Mouse (Mus musculus) layer of hippocampus, adult 2 months (tissue): Measurements from ENCODE around the gene Bbs7. TPM values are rescaled to one million over a fixed set of nuclear protein-coding genes. Genes with fewer than 3 reads are reported as not detected.
"Not testable (repeated sequence)": the region's sequence is repeated elsewhere in the genome, so short reads cannot be mapped to it uniquely, and the experiment has no call there.

Source experiments
- DNase-seq, 2 experiments: peaks; one replicate each; pipeline ENCODE4 v3.0.0; 2022; ENCODE audit warnings: low spot score in 2 of 2
- H3K27ac ChIP-seq: fragments of 200-600 bp; 2 replicates; pipeline ENCODE4 v1.8.1; 2022
- H3K4me3 ChIP-seq: fragments of 200-600 bp; 2 replicates; pipeline ENCODE4 v1.8.1; 2022; ENCODE audit warnings: mild to moderate bottlenecking
- CTCF ChIP-seq: fragments of 200-600 bp; conservative IDR thresholded peaks from 2 replicates; pipeline ENCODE4 v1.8.1; 2022; ENCODE audit warnings: antibody characterized with exemption, mild to moderate bottlenecking, moderate library complexity
- long read RNA-seq, 2 experiments: library from polyadenylated mRNA; stranded (forward); transcript quantifications; one replicate each; pipeline ENCODE4 v2.0.0; 2021; ENCODE audit warnings: borderline mapping rate in 2 of 2
- total RNA-seq, 2 experiments: library from RNA; stranded (reverse); gene quantifications; 2 replicates each; pipeline ENCODE4 v1.2.3; 2021

Bbs7 gene
- total RNA-seq = 10 to 100 TPM; 17.4 to 17.7 TPM
- long read RNA-seq, experiment 1, transcript Bbs7-203 (19 exons, 2,687 nt) = major isoform, 10 of 12 reads
- long read RNA-seq, experiment 1, partial matches to known transcripts = 0 of 12 reads
- long read RNA-seq, experiment 1, other reads (novel, unspliced or antisense) = 2 of 12 reads
- long read RNA-seq, experiment 2, transcript Bbs7-203 (19 exons, 2,687 nt) = major isoform, 17 of 23 reads
- long read RNA-seq, experiment 2, partial matches to known transcripts = 2 of 23 reads
- long read RNA-seq, experiment 2, other reads (novel, unspliced or antisense) = 4 of 23 reads

DNA sequence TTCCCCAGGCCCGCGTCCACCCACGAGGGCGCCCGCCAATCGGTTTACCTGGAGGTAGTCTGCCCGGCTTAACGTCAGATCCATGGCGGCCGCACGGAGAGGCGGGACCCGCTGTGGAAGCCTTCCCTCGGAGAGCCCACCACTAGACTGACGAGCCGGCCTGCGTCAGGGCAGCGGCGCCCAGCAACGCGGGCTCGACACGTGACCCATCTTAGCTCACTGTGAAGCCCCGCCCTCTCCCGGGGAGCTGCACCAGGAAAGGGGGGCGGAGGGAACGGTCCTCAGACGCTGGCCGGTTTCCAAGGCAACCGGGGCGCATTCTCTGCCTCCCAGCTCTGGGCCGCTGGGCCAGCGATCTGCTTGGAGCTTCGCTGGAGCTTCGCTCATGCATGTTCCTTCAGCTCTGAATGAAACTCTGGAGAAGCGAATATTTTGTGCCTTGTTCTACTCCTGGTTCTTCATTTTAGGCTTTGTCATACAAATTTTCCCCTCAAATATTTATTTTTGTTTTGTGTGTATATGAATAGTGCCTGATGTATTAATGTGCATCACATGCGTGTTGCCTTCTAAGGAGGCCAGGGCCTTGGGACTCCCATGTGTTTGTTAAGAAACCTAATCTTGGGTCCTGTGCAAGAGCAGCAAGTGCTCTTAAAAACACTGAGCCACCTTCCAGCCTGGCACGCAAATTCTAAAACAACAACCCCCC is at the start of gene Bbs7:
Gene Bbs7, minus strand, starts transcription at position 276 of the 706 bp plus-strand sequence.
- Histone ChIP-seq H3K27ac (peak within 1 kb of the TSS; percentile 87), H3K4me3 (peak within 1 kb of the TSS; percentile 83)
- DNase-seq = peak; percentile 94 to 96
- 0 out of 2 replicates have a peak, but pooled peaks have one; percentile 8 for TF ChIP-seq CTCF

DNA sequence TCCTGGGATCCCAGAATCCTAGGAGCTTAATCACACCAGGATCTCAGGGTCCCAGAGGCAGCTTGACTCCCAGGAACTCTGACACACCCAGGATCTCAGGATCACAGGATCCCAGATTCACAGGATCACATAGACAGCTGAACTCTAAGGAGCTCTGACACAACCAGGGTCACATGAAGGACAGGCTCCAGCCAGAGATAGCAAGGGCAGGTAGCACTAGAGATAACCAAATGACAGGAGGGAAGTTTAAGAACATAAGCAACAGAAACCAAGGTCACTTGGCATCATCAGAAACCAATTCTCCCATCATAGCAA is 31.9 kb upstream of the Bbs7 start:
- DNase-seq, H3K4me3 ChIP-seq, H3K27ac ChIP-seq: not testable (repeated sequence)

DNA sequence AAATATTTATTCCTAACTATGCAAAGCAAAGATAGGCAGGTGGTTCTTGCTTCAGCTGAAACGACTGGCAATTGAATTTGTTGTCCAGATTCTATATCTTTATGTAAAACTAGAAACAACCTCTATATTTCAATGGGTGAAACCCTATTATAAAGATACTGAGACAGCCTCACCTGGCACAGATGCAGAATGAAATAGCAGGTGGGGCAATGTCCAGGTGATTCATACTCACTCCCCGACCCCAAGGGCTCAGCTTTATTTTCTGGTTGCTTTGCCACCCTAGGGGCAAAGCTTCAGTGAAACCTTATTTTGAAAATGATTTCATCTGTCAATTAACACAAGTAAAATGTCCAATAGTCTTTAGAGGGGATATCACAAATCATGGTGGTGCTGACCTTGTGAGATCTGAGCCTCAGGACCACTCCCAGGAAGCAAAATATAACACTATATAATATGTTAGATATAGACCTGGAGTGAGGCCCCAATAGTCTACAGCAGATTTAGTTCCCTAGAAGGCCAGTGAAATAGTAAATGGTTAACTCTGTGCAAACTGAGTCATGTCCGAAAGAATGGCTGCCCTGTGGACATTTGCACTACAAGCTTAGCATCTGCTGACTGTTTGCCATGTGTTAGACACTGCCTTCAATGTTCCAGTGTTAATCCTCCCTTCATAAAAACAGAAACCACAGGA is 31.4 kb upstream of the Bbs7 start:
- DNase-seq = no peak
- Histone ChIP-seq H3K4me3 (no peak overlapping the region), H3K27ac (no peak overlapping the region)
- no peak for TF ChIP-seq CTCF

DNA sequence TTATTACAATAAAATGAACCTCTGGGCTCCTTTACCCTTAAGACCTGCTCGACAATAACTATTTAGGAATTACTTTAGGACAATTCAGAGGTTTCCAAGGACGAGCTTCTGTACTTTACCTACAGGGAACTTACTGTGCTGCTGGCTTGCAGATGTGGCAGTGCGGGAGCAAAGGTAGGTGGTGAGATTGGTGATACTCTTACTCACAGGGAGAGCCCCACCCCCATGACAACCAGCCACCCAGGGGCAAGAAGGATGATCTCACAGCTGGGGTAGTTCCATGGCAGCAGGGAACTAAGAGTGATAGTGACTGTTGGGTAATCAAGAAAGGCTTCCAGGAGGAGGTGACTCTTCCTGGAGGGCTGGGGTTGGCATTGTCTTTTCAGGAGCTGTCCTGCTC is 30.1 kb upstream of the Bbs7 start:
- DNase-seq = no peak
- TF ChIP-seq CTCF = no peak
- H3K27ac ChIP-seq = no peak overlapping the region

DNA sequence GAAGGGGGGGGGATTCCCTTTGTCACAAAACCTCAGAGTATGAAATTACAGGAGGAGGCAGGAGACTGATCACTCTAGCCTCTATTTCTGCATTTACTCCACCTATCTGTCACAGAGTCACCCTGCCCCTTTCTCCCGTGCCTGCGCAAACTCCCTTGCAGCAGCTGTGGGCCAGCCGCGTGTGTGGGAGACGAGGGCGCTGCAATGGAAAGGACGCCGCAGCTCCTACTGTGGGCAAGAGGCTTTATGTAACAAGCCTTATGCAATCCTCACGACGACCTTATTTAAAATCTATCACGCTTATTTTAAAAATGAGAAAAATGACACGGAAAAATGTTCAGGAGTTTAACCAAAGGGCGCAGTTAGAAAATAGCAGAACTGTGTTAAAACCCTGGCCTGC is 29.5 kb upstream of the Bbs7 start:
- peak; percentile 8 to 14 for DNase-seq
- Histone ChIP-seq H3K27ac (no peak overlapping the region), H3K4me3 (no peak overlapping the region)
- no peak for TF ChIP-seq CTCF

More for the DNA sequence above, 30.1 kb upstream of the Bbs7 start:
- H3K4me3 ChIP-seq = no peak overlapping the region

DNA sequence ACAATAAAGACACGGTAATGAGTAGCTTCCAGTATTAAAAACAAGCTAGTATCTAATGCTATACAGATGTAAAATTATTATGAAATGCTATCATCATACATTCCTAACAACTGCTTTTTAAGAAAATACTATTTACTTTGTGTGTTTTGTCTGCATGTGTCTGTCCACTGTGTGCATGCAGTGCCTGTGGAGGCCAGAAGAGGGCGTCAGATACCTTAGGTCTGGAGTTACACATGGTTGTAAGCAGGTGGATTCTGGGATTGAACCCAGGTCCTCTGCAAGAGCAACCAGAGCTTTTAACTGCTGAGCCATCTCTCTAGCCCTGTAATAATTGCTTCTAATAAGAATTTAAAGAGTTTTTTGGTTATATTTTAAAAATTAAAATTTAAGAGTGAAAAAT is 27.5 kb upstream of the Bbs7 start:
- no peak overlapping the region for H3K27ac ChIP-seq
- TF ChIP-seq CTCF = peak; percentile 64
- DNase-seq = no peak
- H3K4me3 ChIP-seq = no peak overlapping the region

DNA sequence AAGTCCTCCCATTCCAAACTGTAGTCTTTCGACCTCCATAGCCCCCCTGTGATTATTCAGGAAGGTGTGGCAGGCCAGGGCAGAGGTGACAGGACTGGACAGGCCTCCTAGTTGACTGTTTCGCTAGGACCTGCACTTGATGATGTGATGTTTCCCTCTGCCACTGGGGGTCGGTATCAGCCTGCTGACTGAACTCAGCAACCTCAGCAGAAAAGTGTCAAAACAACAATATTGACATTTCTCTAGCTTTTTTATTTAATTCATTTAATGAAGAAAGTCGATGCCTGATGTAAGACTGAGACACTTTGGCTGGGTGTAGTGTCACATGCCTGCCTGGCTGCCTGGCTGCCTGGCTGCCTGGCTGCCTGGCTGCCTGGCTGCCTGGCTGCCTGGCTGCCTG is 22.2 kb upstream of the Bbs7 start:
- TF ChIP-seq CTCF = peak; percentile 91
- Histone ChIP-seq H3K27ac (no peak overlapping the region), H3K4me3 (no peak overlapping the region)
- DNase-seq = peak; percentile 38 to 65

DNA sequence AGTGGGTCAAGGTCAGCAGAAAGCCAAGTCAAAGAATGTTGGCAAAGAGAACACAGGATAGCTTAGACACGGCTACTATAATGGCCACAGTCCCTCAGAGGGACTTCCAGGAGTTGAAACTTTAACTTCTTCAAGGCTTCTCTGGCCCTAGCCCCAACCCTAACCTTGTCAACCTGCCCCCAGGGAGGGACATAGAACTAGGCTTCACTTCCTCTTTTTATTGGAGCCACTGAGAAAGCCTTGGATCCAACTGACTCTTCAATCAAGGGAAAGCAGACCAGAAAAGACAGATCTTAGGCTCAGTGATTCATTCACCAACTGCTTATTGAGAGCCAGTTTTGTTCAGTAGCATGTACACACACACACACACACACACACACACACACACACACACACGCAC is 13.5 kb upstream of the Bbs7 start:
- TF ChIP-seq CTCF = no peak
- H3K27ac ChIP-seq = no peak overlapping the region
- no peak for DNase-seq
- no peak overlapping the region for H3K4me3 ChIP-seq

DNA sequence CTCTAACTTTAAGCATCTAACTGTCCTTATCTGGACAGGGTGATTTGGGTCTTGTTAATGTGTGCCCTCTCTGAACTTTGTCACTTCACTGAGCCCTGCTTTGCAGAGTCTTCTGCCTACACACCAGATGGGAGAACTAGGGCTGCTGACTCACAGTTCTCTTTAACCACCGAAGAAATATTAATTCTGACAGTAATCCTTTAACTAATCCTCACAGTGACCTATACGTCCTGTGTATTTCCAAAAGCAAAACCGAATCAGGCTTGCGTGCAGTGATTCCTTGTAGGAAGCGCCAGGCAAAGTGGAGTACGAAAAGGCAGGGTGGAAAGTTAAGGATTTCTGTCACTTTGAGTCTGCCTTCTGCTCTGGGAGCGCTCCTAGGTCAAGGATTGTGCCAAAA is 4.9 kb upstream of the Bbs7 start:
- no peak for DNase-seq
- Histone ChIP-seq H3K27ac (no peak overlapping the region), H3K4me3 (no peak overlapping the region)
- TF ChIP-seq CTCF = no peak

DNA sequence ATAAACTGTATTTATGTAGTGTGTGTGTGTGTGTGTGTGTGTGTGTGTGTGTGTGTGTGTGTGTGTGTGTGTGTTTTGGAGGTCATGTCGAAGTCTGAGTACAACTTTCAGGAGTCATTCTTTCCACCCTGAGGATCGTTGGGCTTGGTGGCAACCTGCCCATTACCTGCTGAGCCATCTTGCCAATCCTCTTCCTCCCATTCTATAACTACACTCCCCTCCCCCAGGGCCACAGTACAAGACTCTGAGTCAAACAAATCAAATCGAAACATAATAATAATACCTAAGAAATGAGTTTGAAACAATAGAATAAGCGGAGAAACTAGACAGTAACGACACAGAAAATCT is 605 bp upstream of the Bbs7 start:
- no peak overlapping the region for H3K27ac ChIP-seq
- no peak overlapping the region; the same call in 1 of the 2 replicates for H3K4me3 ChIP-seq
- DNase-seq = no peak
- no peak for TF ChIP-seq CTCF

DNA sequence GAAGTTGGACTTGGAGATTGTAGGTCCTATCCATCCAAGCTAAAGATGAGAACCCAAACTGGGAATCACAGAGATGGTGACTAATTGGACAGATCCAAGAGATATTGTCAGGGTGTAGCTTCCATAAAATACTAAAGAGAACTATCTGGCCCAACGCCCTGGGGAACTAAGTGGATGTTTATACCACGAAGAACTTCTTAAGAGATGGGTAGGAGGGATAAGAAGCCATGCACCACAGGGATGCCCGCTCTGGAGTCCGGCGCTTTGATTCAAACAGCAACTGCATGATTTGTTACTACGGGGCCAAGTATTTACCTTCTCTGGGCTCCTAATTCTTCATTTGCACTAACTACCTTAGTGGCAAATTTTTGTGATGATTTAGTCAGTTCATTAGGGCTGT is 590 bp downstream of the Bbs7 start:
- no peak for DNase-seq
- TF ChIP-seq CTCF = no peak
- Histone ChIP-seq H3K27ac (peak overlapping the region; percentile 87), H3K4me3 (peak overlapping the region; percentile 83)

DNA sequence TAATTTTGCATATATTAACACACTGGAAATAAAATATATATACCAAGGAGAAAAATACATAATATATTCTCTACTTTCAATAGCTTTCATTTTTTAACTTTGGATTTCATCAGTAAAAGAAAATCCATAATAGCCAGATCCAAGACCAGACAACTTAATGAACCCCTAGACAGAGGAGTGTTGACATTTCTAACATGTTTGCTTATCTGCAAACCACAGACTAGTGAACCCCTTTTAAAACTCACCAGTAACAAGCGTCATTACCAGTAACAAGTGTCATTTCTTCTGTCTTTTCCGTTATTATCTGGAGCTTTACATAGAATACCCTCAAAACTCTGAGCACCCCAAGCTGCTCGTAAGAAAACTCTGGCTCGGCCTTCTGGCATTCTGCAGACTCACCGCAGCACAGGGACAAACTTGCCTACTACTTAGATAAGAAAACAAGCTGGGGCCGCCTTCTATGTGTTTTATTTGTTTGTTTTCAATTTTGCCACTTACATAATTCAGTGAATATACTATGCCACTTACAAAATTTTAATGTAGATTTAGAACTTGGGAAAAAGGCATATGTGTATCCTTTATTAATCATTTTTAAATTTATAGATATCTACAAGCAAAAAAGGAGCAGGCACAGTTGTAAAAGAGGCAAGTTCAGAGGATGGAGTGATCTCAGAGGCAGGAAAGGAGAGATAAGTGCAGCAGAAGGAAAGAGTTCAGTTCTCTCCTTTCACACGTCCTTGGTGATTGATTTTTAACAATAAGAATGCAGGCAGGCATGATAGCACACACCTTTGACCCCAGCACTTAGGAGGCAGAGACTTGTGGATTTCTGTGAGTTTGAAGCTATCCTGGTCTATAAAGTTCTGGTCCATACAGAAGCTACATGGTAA is 7.1 kb downstream of the Bbs7 start:
- TF ChIP-seq CTCF = no peak
- Histone ChIP-seq H3K27ac (no peak overlapping the region), H3K4me3 (no peak overlapping the region)
- DNase-seq = no peak

DNA sequence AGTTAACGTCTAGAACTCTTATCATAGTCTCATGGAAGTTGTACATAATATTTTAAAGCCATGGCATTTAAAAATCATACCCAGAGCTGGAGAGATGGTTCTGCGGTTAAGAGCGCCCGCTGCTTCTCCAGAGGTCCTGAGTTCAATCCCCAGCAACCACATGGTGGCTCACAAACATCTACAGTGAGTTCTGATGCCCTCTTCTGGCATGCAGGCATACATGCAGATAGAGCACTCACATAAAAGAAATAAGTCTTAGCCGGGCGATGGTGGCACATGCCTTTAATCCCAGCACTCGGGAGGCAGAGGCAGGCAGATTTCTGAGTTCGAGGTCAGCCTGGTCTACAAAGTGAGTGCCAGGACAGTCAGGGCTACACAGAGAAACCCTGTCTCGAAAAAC is 13.5 kb downstream of the Bbs7 start:
- peak; percentile 42 for TF ChIP-seq CTCF
- DNase-seq, H3K27ac ChIP-seq, H3K4me3 ChIP-seq: not testable (repeated sequence)
